Mouse (Mus musculus) thymus, postnatal 4 days (tissue): ENCODE measurements around the gene Rapgef5.

Experiments used
- DNase-seq: peaks from one replicate; pipeline ENCODE4 v3.0.0; 2021

Gene Rapgef5

DNA sequence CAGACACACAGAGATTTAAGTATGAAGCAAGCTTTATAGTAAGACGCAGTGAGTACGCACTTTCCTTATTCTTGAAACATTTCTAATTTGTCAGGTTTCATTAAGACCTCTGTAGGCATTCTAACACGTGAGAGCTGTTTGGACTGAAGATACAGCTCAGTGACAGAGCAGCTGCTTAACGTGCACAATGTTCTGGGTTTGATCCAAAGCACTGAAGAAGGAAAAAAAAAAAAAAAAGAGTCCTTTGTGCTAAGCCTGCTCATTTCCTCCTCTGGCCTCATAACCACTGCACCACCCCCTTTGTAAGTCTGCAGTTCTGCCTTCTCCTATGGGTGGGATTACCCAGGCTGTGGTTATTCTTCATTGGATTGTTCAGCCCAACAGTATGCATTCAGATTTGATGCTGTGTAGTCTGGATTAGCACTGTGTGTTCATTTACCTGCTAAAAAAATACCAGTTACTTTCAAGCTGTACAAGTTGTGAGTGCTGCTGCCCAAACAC, 103.3 kb downstream of the Rapgef5 start:
- no peak for DNase-seq

DNA sequence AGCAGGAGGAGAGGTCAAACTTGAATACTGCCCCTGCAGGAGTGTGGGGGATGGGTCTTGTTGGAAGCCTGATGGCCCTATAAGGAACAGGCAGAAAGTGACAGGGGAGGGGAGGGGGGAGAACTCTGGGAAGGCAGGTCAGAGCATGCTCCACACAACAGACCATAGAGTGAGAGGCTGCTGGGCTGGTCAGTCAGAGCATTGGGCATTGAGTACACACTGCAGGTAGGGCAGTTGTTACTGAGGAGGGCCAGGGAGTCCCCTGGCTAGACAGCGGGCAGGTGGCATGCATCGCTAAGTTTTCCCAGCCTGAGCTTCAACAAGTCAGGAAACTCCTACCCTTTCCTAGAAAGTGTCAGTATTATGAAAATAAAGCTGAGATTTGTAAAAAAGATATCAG, 106.7 kb downstream of the Rapgef5 start:
- DNase-seq: no peak

- DNase-seq: no peak
Observed at GRCm38 (mm10) chr12:117627311-117627710, 111.0 kb downstream of the Rapgef5 start.

DNA sequence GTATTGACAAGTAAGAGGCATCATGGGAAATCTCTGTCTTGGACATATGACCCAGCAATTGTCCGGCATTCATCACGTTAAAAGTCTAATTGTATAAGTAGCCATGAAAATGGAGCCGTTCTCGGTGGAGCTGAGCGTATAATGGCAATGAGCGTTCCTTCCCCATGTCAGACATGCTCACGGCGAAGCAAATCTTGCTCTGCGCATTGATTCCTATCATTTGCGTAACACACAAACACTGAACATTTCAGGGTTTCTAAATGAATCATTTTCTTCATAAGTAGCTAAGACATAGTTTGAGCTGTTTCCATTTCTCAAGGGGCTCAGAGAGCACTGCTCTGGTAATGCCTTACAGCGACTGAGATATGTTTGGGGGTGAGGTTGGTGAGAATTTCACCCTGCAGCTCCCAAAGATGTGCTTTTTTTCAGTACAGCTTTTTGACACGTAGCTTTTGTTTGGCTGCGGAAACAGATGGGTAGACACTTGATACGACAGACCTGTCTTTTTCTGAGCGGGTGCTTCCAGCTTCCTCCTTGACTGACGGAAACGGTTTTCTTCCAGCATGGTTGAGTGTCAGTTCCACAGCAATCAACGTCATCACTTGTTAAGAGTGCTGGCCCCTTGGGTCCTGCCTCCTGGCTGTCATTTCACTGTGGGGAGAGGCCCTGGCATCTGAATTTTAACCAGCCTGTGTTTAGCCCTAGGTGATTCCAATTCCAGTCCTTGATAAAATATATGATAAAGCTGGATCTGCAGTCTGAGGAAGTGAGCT, 112.2 kb downstream of the Rapgef5 start:
- no peak for DNase-seq

DNA sequence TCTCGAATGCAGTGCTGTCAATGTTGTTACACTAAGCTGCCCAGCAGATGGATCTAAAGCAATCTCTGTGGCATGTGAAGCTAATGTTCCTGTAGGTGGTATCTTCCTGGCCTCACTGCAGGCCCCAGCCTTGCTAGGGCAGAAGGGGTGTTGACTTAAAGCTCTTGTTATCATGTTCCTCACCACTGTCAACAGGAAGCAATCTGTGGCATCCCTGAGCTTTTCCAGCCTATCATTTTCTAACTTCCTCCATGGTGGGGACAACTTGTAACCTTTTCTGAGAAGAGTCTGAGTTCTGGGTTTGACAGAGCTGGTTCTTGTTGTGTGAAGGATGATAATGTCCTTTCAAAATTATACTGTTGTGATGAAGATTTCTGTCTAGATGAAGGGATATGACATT, 115.9 kb downstream of the Rapgef5 start:
- no peak for DNase-seq

DNA sequence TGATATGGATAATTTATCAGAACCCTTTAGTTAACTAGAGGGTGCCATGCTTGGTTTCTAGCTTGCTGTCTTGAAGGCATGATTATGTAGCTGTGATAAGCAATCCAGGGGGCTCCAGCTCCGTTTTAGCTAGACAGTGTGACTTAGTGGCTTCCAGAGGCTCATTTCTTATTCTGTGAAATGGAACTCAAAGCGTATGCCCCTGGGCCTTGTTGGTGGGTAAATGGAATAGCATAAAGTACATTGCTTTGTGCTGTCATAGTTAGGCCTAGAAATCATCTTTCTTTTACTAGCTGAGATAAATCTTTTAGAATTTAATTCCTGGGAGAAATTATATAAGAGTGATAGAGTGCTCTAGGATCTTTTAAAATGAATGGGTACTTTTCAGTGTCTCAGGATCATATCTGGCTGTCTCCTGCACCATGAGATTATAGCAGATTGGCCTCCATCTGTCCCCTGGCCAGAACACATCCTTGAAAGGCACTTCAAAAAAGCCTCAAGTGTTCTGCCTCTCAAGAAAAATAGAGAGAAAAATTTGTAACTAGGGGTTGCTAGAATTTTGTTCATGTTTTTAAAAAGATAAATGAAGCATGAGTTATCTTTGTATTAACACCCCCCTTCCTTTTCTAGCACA, 120.0 kb downstream of the Rapgef5 start:
- DNase-seq: no peak

DNA sequence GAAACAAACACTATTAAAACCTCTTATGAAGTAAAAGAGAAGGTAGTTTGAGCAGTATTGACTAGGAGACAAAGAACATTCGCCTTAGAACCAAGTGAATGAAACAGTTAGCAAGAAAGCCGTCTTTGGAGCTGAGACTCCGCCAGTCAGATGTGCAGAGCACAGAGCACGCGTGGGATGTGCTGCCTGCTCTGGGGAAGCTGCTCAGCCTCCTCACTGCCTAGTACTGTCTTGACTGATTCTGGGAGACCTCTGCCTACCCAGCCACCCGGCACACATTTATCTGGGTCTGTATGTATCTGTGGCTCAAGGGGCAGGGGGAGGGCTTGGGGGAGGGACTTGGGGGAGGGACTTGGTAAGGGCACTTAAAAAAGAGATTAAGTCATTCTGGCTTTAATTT, 120.7 kb downstream of the Rapgef5 start:
- no peak for DNase-seq

DNA sequence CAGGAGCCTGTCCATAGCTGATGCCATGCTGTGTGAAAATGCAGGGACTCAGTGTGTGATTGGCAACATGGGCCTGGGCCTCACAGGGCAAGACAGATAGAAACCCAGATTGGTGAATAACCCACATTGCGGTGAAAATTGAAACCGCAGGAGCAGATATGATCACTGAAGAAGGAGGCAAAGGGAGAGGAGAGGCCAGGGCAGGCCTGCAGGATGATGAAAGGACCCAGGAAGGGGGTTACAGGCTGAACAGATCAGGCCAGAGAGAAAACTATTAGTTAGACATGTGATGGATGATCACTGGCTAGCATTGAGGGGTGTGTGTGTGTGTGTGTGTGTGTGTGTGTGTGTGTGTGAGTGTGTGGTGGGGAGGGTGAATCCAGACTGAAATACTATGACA, 122.6 kb downstream of the Rapgef5 start:
- no peak for DNase-seq

GRCm38 (mm10) chr12:117639356-117640121, 123.3 kb downstream of the Rapgef5 start:
- no peak for DNase-seq

DNA sequence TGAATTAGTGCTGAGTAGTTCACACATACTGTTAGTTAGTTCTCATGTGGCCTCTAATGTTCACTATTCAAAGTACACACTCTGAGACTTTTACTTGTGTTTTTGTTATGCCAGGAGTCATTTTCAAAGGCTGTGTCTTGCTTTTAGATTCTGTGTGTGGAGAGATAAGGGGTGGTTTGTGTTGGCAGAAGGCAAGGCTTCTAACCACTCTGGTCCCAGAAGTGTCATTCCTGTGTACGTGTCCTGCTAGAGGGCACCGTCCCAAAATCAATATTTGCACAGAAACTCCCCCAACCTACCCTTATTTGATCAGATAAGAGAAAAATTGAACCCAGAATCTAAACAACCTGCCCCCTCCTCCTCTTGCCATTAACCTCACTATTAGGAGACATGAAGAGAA, 126.2 kb downstream of the Rapgef5 start:
- DNase-seq: no peak

DNA sequence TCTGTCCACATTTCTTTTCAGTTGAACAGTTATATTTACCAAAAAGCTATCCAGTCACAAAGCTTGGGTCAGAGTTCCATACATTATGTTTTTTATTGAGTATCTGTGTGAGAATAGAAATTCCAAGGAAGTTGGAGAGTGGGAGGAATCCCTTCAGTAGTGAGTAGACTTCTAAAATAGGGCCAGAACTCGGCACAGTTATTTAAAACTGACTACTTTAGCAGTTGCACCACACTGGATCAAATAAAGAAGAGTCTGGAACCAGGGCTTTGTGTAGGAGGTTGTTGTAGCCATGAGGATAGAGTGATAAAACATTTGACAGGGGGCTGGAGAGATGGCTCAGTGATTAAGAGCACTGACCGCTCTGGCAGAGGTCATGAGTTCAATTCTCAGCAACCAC, 129.5 kb downstream of the Rapgef5 start:
- no peak for DNase-seq

GRCm38 (mm10) chr12:117653920-117654472, 137.7 kb downstream of the Rapgef5 start:
- no peak for DNase-seq

DNA sequence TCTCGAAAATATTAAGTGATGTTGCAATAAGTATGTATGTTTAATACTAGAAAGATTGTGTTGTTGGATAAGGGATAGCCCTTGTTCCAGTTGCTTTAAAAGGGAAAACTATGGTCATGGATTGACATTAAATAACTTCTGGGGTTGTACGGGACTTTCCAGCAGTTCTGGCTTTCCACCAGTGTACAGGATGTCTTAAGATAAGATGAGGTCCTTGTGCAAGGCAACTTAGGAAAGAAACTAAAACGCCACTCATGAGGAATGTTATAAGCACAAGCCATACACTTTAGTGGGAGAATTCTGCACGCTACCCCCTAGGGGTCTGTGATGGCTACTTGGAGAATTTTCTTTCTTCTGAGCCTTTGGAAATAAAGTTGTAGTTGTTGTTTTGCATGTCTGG, 140.7 kb downstream of the Rapgef5 start:
- DNase-seq: no peak

- no peak for DNase-seq
Observed at GRCm38 (mm10) chr12:117657766-117658165, 141.5 kb downstream of the Rapgef5 start.

DNA sequence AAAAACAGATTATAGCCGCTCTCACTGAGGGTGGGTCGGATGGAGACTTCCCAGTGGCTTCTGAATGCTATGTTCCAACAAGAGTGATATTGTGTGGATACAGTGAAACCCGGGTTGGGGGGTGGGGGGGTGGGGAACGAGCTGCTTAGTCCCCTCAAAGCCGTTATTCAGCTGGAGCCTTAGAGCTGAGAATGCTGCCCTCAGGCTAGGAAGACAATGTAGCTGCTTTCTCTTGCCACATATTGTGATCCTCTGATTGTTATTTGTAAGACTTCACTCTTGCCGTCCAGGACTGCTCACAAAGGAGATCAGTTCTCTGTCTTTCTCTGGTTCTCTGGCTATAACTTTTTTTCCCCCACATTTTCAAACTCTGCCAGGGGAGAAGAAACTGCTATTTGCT, 142.5 kb downstream of the Rapgef5 start:
- no peak for DNase-seq

DNA sequence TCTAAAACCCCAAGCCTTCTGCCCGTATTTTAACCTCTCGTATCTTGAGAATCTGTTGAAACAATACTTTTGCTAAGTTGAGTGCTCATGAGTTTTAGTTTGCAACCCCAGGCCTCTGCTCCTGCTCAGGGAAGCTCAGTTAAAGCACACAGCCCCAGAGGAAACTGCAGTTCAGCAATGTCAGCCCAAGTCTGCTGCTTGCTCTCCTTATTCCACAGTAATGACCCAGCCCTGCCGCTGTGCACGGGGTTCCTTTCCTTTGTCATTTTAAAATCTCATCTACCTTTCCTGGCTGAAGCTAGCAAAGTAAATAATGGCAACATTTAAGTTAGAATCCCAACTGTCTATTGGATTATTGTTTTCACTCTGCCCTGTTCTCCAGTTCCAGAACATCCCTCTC, 144.1 kb downstream of the Rapgef5 start:
- DNase-seq: no peak

DNA sequence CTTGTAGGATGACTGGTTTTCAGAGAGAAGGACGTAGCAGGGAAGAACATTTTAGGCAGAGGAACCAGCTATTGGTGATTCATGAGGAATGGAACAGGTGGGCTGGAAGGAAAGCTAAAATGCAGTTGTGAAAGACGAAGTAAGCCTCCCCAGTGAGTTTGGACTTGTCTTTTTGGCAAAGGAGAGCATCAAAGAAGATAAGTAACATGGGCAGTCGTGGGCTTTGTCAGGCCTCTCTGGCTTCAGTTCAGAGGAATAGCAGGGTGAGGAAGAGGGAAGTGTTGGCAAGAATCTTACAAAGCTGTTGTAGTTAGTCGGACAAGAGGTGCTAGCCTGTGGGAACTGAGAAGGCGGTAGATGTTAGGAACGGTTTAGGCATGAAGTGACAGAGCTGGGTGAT, 145.6 kb downstream of the Rapgef5 start:
- DNase-seq: no peak

DNA sequence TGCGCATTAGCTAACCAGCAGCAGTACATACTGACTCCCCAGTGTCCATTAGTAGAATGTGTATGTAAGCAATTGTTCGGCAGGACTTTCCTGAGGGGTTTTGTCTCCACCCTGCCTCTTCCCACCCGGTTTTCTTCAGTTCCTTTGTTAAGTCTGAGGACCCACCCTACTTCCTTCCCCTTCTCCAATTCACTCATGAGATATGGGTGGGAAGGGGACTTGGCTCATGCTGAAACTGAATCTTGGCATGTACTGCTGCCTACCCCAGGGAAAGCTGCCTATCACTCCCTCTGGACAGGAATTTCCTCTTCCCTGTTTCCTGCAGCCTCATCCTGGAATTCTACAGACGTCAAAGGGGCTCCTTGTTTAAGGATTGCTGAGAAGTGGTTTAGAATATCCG, 147.4 kb downstream of the Rapgef5 start:
- no peak for DNase-seq

DNA sequence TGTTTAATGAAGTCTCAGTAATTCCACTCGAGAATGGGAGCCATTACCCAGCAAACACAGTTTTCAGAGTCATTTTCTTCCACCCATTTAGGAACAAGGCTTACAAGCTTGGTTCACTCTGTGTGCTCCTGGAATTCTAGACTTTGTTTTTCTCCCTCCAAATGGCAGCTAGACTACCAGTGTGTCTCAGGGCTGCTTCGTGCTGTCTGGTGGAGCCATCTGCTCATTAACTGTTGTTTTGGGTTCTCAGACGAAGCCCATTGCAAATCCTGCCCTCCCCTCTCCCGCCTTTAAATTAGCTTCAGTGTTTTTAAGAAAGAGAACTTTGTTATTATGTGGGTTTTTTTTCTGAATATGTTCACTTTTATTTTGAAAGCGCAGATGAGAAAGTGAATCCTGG, 148.4 kb downstream of the Rapgef5 start:
- no peak for DNase-seq

- no peak for DNase-seq
Observed at GRCm38 (mm10) chr12:117666391-117666790, 150.1 kb downstream of the Rapgef5 start.

DNA sequence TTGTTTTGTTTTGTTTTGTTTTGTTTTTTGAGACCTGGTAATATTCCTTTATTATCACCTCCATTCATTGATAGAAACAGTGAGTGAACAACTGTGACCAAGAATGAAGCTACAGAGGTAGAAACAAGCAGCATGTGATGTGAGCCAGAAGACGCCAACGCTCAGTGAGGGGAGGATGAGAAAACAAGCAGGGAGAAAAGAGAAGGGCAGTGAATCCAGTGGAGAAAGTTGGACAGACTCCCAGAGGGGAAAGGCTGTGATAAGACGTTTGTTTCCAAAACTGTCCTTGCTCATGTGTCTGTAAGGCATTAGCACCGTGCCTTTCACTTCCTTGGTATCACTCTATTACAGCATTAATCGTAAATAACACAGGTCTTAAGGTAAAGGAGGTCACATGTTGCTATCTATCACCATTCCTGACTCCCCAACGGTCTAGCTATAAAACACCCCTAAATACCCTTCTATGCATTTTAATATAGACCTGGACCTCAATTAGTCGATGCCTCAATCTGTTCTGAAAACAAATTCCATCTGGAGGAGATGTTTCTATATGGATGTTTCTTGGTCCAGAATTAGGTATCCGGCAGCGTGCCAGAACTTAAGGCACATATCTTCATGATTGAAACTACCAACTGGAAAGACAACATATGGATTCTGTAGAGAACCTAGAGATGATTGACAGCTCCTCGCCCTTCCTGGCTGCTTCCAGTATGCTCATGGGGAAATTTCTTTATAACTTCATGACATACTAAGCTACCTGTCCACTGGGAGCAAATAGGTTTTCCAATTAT, 153.5 kb downstream of the Rapgef5 start:
- no peak for DNase-seq

- no peak for DNase-seq
Observed at GRCm38 (mm10) chr12:117673188-117673587, 156.9 kb downstream of the Rapgef5 start.

GRCm38 (mm10) chr12:117674511-117674910, 158.2 kb downstream of the Rapgef5 start:
- DNase-seq: no peak
